Mouse (Mus musculus) fibroblast of lung, adult 2 months (primary cell): ENCODE data around the gene H2-D1.
"Not testable (repeated sequence)": the region's sequence is repeated elsewhere in the genome, so short reads cannot be mapped to it uniquely, and the experiment has no call there.

ENCODE experiments used
- DNase-seq: peaks from one replicate; pipeline ENCODE4 v3.0.0-alpha.2; 2011; ENCODE audit warnings: low read depth

Gene H2-D1

GRCm38 (mm10) chr17:35262664-35263522 lies at the start of gene H2-D1:
Gene H2-D1, plus strand, starts transcription at chr17:35262730.
- peak; percentile 72 for DNase-seq

GRCm38 (mm10) chr17:35213071-35213470 lies 49.5 kb upstream of the H2-D1 start:
- no peak for DNase-seq

DNA sequence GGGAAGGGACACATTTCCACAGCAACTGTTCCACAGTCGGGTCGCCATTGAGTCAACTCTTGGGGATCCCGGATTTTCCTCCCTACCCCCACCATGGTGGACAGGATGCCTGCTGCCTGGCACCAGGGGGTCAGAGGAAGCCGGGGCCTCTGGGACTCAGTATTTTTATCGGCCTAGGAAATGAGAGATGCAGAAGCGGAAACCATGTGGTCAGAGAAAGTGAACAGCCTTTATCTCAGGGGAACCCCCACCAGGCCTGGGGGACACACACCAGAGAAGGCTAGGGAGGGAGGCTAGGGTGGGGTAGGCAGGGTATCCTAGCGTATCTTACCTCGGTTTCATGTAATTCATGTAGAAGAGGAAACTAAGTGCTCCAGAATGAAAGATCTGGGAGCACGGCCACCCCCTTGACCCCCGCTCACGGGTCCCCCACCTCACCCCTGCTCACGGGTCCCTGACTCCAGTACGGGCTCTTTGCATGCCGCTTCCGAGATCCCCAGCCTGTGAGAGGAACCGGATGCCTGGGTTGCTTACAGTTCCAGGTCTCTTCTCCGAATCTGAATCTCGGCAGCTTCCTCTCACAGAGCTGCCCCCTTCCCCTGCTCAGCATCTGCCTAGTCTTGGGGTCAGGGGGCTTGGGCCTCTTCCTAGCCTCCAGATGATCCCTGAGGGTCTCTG lies 43.9 kb upstream of the H2-D1 start:
- DNase-seq, result no peak

DNA sequence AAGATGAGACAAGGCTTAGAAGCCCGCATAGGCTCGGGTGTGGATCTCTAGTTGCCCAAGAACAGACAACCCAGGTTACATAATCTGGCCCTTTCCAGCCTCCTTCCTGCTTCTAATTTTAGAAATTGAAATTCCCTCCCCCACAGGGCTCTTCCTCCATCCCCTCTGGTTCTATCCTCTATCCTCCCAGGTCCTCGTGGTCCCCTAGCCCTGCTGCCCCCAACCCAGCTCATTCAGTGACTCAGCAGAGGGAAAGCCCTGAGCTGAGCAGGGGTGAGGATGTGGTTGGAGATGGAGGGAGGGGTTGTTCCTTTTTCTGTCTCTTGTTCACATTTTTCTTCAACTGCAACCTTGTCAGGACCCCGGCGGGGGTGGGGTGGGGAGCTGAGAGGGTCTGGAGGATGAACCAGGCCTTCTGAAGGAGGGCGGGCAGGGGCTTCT lies 42.9 kb upstream of the H2-D1 start:
- DNase-seq, result no peak

GRCm38 (mm10) chr17:35220156-35220952 lies 42.2 kb upstream of the H2-D1 start, which contains the start of gene Gm16181:
Gene Gm16181, plus strand, starts transcription at chr17:35220834.
- no peak for DNase-seq

DNA sequence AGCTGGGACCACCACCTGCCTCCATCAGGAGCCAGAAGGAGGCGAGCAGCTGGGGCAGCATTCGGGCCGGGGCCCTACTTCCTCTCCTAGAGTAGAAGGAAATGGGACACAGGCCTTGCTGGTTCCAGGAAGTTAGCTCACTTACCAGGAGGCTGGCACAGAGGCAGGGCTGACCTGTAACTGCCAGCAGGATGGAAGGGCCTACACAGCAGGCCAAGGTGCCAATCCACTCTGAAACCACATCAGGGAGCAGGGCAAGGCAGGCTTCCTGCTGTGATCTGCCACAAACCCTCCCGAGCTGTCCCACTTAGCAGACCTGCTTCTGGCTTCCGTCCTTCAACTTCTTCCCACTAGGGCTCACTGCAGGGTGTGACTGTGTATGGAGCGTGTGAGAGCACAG lies 40.2 kb upstream of the H2-D1 start:
- DNase-seq, result no peak

- DNase-seq, result no peak
These were observed 37.9 kb upstream of the H2-D1 start for GRCm38 (mm10) chr17:35224641-35225040.

DNA sequence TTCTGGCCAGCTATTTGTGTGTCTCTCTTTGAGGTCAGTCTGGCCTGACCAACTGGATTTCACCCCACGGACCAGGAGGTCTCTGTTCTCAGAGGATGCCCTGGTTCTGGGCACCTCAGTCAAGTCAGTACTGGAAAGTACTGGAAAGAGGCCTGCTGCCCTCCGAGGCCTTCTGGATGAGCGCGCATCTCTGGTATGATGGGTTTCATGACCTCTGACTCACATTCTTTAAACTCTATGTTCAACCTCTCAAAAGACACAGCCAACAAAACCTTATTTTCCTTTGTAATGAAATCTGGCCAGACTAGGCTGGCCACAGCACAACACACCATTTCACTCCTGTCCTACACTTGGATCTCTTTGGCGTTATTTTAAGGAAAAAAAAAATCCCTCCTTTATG lies 37.1 kb upstream of the H2-D1 start:
- peak; percentile 40 for DNase-seq

DNA sequence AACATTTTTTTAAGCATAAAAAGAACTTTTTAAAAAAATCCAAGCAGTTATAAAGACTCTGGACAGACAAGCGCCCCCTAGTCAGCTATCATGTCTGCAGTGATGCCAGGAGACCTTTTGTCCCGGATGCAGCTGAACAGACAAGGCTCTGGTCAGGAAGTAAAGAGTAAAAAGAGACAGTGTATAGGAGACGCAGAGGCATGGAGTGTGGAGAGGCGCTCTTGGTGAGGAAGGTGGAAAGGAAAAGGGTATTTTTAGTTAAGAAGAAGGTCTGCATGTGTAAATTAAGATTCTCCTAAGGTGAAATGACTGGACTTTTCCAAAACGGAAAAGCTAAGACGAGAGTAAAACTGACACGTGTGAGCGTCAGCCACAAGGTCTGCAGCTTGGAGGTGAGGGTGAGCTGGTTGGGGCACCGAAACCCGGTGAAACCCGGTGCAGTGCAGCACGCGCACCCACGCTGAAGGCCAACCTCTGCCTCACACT lies 35.9 kb upstream of the H2-D1 start:
- no peak for DNase-seq

- no peak for DNase-seq
These were observed 31.5 kb upstream of the H2-D1 start for GRCm38 (mm10) chr17:35231022-35231421.

DNA sequence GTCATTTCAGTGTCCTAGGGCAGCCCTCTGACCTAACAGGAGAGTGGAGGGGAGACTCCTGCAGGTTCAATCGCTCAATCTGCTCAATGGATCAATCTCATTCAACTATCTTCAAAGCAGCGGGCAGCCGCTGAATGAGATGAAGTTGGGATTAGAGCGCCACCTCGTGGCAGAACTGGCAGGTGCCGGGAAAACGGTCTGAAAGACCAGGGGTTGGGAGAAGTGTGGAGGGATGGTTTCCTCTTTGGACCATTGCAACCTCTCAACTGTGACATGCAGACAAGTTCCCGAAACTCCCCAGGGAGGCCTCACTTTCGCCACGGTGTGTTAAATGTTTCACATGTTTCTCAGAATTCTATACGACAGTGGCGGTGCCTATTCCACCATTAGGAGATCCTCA lies 30.5 kb upstream of the H2-D1 start:
- DNase-seq, result no peak

- DNase-seq, result no peak
These were observed 29.9 kb upstream of the H2-D1 start for GRCm38 (mm10) chr17:35232659-35233058.

- DNase-seq, result no peak
These were observed 29.2 kb upstream of the H2-D1 start, which contains the start of gene Atp6v1g2 for GRCm38 (mm10) chr17:35233114-35233980. Gene Atp6v1g2, plus strand, starts transcription at chr17:35233660.

DNA sequence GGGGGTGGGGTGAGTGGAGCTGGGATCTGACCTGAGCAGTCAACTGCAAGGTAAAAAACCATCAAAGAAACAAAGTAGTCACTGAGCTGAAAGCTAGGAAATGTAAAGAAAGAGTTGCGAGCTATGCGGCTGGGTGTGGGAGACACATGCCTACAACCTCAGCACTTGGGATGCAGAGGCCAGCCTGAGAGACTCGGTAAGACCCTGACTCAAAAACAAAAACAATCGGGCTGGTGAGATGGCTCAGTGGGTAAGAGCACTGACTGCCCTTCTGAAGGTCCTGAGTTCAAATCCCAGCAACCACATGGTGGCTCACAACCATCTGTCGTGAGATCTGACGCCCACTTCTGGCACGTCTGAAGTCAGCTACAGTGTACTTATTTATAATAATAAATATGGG lies 28.4 kb upstream of the H2-D1 start:
- DNase-seq, result not testable (repeated sequence)

DNA sequence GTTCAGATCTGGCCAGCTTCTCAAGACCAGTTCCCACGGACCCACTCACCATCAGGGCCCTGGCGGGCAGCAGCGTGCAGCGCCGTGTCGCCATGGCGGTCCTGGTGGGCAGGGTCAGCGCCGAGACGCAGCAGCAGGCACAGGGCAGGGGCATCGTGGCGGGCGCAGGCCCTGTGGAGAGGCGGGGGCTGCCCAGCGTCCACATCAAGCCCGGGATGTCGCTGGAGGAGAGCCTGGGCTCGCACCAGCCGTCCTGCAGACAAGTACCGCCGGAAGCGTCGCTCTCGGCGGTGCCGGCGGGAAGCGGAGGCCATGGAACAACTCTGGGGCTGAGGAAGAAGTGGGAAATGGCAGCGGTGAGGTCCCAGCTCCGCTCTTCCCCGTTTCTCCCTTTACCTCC lies 27.6 kb upstream of the H2-D1 start:
- DNase-seq, result no peak

- peak; percentile 85 for DNase-seq
These were observed 26.7 kb upstream of the H2-D1 start, which contains the start of gene Nfkbil1 for GRCm38 (mm10) chr17:35235614-35236389. Gene Nfkbil1, minus strand, starts transcription at chr17:35235792.

DNA sequence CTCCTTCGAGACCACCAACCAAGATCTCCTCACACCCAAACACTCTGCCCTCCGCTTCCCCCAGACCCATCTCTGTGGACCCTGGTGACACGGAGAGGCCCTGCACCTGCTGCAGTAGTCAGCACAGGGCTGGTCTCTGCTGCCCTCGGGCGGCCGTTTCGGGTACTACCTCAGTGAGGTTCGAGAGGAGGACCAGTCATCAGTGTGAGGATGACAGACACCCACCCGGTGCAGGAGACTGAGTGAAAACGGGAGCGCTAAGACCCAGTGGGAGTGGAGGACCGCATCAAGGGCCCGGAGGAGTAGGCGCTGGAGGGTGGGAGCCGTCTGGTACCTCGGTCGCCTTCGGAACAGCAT lies 26.2 kb upstream of the H2-D1 start:
- peak; percentile 71 for DNase-seq

DNA sequence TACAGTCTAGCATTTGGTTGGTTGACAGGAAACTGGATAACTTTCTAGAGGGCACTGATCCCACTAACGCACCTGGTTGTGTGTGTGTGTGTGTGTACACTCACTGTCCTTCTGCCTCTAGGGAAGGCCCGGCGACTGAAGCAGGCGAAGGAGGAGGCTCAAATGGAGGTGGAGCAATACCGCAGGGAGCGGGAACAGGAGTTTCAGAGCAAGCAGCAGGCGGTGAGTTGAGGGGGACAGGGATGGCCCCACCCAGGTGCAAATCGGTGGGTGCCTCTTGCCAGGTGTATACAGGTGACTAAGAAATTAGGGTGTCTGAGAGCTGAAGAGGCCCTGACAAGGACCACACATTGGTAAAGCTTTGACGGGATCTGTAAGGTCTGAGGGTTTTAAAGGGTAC lies 25.5 kb upstream of the H2-D1 start:
- DNase-seq, result no peak

- DNase-seq, result no peak
These were observed 25.0 kb upstream of the H2-D1 start for GRCm38 (mm10) chr17:35237504-35237903.

DNA sequence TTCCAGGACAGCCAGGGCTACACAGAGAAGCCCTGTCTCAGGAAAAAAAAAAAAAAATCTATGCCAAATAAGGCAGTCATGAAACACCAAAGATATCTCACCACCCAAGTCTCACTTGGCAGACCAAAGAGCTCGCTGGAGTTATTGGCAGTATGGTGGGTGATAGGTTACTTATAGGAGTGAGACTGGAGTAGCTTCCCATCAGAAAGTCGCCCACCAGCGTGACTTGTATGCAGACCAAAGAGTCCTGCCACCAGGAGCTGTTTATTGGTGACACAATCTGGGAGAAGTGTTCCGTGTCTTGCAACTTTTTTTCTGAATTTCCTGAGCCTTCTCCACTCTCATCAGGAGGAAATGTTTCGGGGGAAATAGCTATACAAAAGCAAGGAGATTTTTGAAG lies 22.8 kb upstream of the H2-D1 start:
- DNase-seq, result no peak
